Mouse (Mus musculus) spleen, adult 18-20 months (tissue): ENCODE data around the gene Mvb12a.

Experiments used
- DNase-seq, 2 experiments: peaks; one replicate each; pipeline ENCODE4 v3.0.0; 2022; ENCODE audit warnings: mixed read lengths in 2 of 2

Mvb12a gene

GRCm38 (mm10) chr8:71594324-71594722, 51.6 kb downstream of the Mvb12a start:
- no peak for DNase-seq

- DNase-seq, result peak; percentile 82 to 93
Observed at GRCm38 (mm10) chr8:71595862-71596261, 53.1 kb downstream of the Mvb12a start.

- no peak for DNase-seq
Observed at GRCm38 (mm10) chr8:71596384-71596783, 53.7 kb downstream of the Mvb12a start.

GRCm38 (mm10) chr8:71596798-71597197, 54.1 kb downstream of the Mvb12a start:
- peak; percentile 67 to 69 for DNase-seq

- DNase-seq, result peak; percentile 39 to 53
Observed at GRCm38 (mm10) chr8:71597451-71597850, 54.7 kb downstream of the Mvb12a start, which contains the start of gene Fam129c. Fam129c (plus strand) TSS chr8:71597648.
